Mouse (Mus musculus) neural tube, embryonic 13.5 days (tissue): Measurements from ENCODE around the gene Tlr13. TPM values are rescaled to one million over a fixed set of nuclear protein-coding genes. Genes with fewer than 3 reads are reported as not detected.
A peak's percentile ranks its signal among the peaks of the same experiment; 100 is the strongest.
"Not testable (repeated sequence)": the region's sequence is repeated elsewhere in the genome, so short reads cannot be mapped to it uniquely, and the experiment has no call there.

Experiments used
- ATAC-seq: fragments of 200-750 bp; cut with Nextera tagmentation; 2 replicates; pipeline ENCODE4 v1.8.0; 2017; ENCODE audit warnings: low read depth, mild to moderate bottlenecking, moderate TSS enrichment, moderate library complexity
- H3K27ac ChIP-seq: fragments of 300-500 bp; sonication (generic); replicated peaks from 2 replicates; pipeline ENCODE4 v1.5.1; 2015; ENCODE audit warnings: moderate library complexity, mild to moderate bottlenecking, inconsistent platforms
- H3K27me3 ChIP-seq: fragments of 300-500 bp; sonication (generic); 2 replicates; pipeline ENCODE4 v1.6.1; 2015; ENCODE audit warnings: mild to moderate bottlenecking, inconsistent platforms
- H3K36me3 ChIP-seq: fragments of 300-500 bp; sonication (generic); 2 replicates; pipeline ENCODE4 v1.6.1; 2015; ENCODE audit warnings: mild to moderate bottlenecking, inconsistent platforms
- H3K4me1 ChIP-seq: fragments of 300-500 bp; sonication (generic); replicated peaks from 2 replicates; pipeline ENCODE4 v1.6.1; 2015; ENCODE audit warnings: inconsistent platforms
- H3K4me2 ChIP-seq: fragments of 300-500 bp; sonication (generic); 2 replicates; pipeline ENCODE4 v1.6.1; 2015; ENCODE audit warnings: inconsistent platforms, mild to moderate bottlenecking, moderate library complexity
- H3K4me3 ChIP-seq: fragments of 300-500 bp; sonication (generic); 2 replicates; pipeline ENCODE4 v1.5.1; 2015; ENCODE audit warnings: mild to moderate bottlenecking, inconsistent platforms
- H3K9ac ChIP-seq: fragments of 300-500 bp; sonication (generic); 2 replicates; pipeline ENCODE4 v1.6.1; 2015; ENCODE audit warnings: moderate library complexity, mild to moderate bottlenecking, inconsistent platforms
- H3K9me3 ChIP-seq: fragments of 300-500 bp; sonication (generic); 2 replicates; pipeline ENCODE4 v1.6.1; 2016; ENCODE audit warnings: inconsistent platforms
- WGBS: fragments of 180-500 bp; shearing (Covaris S2); methylation state at CpG from one replicate; pipeline ENCODE4 v1.1.7; 2015; 5-methylcytosine and 5-hydroxymethylcytosine counted together
- polyA plus RNA-seq: library from polyadenylated mRNA; unstranded; fragments of >200 nt; fragmentation: Nextera tagmentation; extraction: Ambion mirVana; gene quantifications from 2 replicates; pipeline ENCODE4 v1.2.1, GENCODE M21; 2015

The Tlr13 gene
- polyA plus RNA-seq, 1 experiment from 2014 or later: 0.21 TPM

GRCm38 (mm10) chrX:106187737-106188136 is 44.7 kb downstream of the Tlr13 start:
- Histone ChIP-seq H3K9ac (peak overlapping the region; percentile 77), H3K4me1 (peaks cover 33% of the 10 kb centered on the region), H3K9me3 (no peaks in the 10 kb centered on the region), H3K27ac (peak overlapping the region; percentile 49; the same call in 1 of the 2 replicates), H3K36me3 (no peaks in the 10 kb centered on the region), H3K27me3 (no peaks in the 10 kb centered on the region), H3K4me2 (peak overlapping the region; percentile 70), H3K4me3 (peak overlapping the region; percentile 53)
- 22% methylated on average over 12 of the region's 12 CpGs for WGBS
- ATAC-seq: no peak

GRCm38 (mm10) chrX:106189356-106189755 is 46.4 kb downstream of the Tlr13 start:
- 55% methylated on average over 5 of the region's 5 CpGs for WGBS
- peak overlapping the region; percentile 70 for H3K4me2 ChIP-seq
- no peak overlapping the region for H3K27ac ChIP-seq
- no peak overlapping the region for H3K9ac ChIP-seq
- no peaks in the 10 kb centered on the region for H3K9me3 ChIP-seq
- no peaks in the 10 kb centered on the region for H3K27me3 ChIP-seq
- peaks cover 33% of the 10 kb centered on the region for H3K4me1 ChIP-seq
- peak overlapping the region; percentile 53; the same call in 1 of the 2 replicates for H3K4me3 ChIP-seq
- H3K36me3 ChIP-seq: peaks cover 4% of the 10 kb centered on the region
- ATAC-seq: no peak

GRCm38 (mm10) chrX:106190091-106190490 is 47.1 kb downstream of the Tlr13 start:
- Histone ChIP-seq H3K4me2 (peak overlapping the region; percentile 70), H3K9ac (no peak overlapping the region), H3K4me1 (peaks cover 33% of the 10 kb centered on the region), H3K27ac (no peak overlapping the region), H3K9me3 (no peaks in the 10 kb centered on the region), H3K27me3 (no peaks in the 10 kb centered on the region), H3K36me3 (peaks cover 7% of the 10 kb centered on the region), H3K4me3 (no peak overlapping the region)
- 38% methylated on average over 4 of the region's 4 CpGs for WGBS
- no peak for ATAC-seq

GRCm38 (mm10) chrX:106194361-106194760 is 51.4 kb downstream of the Tlr13 start:
- not testable (repeated sequence) for ATAC-seq, H3K9ac ChIP-seq, H3K27ac ChIP-seq, H3K27me3 ChIP-seq, H3K4me3 ChIP-seq, H3K4me2 ChIP-seq, H3K9me3 ChIP-seq, H3K4me1 ChIP-seq
- peaks cover 43% of the 10 kb centered on the region for H3K36me3 ChIP-seq
- 90% methylated on average over 6 of the region's 6 CpGs for WGBS

GRCm38 (mm10) chrX:106197308-106197707 is 54.3 kb downstream of the Tlr13 start:
- no peak overlapping the region for H3K9ac ChIP-seq
- no peak overlapping the region for H3K4me3 ChIP-seq
- no peaks in the 10 kb centered on the region for H3K4me1 ChIP-seq
- H3K27me3 ChIP-seq: no peaks in the 10 kb centered on the region
- peaks cover 67% of the 10 kb centered on the region for H3K36me3 ChIP-seq
- H3K9me3 ChIP-seq: no peaks in the 10 kb centered on the region
- WGBS: 71% methylated on average over 5 of the region's 5 CpGs
- no peak overlapping the region for H3K4me2 ChIP-seq
- ATAC-seq: no peak
- no peak overlapping the region for H3K27ac ChIP-seq

GRCm38 (mm10) chrX:106198904-106199303 is 55.9 kb downstream of the Tlr13 start:
- Histone ChIP-seq H3K4me3 (no peak overlapping the region), H3K27me3 (no peaks in the 10 kb centered on the region), H3K36me3 (peaks cover 71% of the 10 kb centered on the region), H3K9ac (no peak overlapping the region), H3K4me1 (no peaks in the 10 kb centered on the region), H3K9me3 (no peaks in the 10 kb centered on the region), H3K4me2 (no peak overlapping the region), H3K27ac (no peak overlapping the region)
- no peak for ATAC-seq
- 90% methylated on average over 5 of the region's 5 CpGs for whole genome bisulfite sequencing

- Histone ChIP-seq H3K36me3 (no peaks in the 10 kb centered on the region), H3K4me1 (no peaks in the 10 kb centered on the region), H3K9ac (no peak overlapping the region), H3K27ac (no peak overlapping the region), H3K4me3 (no peak overlapping the region), H3K9me3 (no peaks in the 10 kb centered on the region), H3K4me2 (no peak overlapping the region), H3K27me3 (no peaks in the 10 kb centered on the region)
- 91% methylated on average over 2 of the region's 2 CpGs for WGBS
- ATAC-seq: no peak
These were observed 66.1 kb downstream of the Tlr13 start for GRCm38 (mm10) chrX:106209100-106209499.

Other genes starting within 250 kb of the Tlr13 start
- gene Atrx, start 213.8 kb upstream of the Tlr13 start, polyA plus RNA-seq: 197 and 234 TPM in 2 replicates
- gene Magt1, start 131.3 kb upstream of the Tlr13 start, polyA plus RNA-seq: 27.3 and 34.4 TPM in 2 replicates
- 418 and 442 TPM in 2 replicates for gene Cox7b, start 127.5 kb upstream of the Tlr13 start, polyA plus RNA-seq
- gene Atp7a, start 115.9 kb upstream of the Tlr13 start, polyA plus RNA-seq: 14.8 and 16.2 TPM in 2 replicates
- gene Pgk1, start 43.9 kb downstream of the Tlr13 start, polyA plus RNA-seq: 265 and 289 TPM in 2 replicates
- gene Taf9b, start 78.0 kb downstream of the Tlr13 start, polyA plus RNA-seq: 19.8 and 20.4 TPM in 2 replicates
- not detected in 2 replicates for gene Fnd3c2, start 112.2 kb downstream of the Tlr13 start, polyA plus RNA-seq